In the genomic region with DNA sequence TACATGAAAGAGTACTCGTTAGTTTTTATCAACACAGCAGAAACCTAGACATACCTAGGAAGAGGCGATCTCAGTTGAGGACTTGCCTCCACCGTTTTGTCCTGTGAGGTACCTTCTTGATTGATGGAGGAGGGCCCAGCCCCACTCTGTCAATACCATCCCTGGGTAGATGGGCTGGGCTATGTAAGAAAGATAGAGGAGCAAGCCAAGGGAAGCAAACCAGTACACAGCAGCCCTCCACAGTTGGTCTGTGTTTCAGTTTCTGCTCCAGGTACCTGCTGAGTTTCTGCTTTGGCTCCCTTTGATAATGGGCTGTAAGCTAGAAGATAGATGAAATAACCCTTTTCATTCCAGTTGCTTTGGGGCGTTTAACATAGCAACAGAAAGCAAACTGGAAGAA, we compare ENCODE assay signal across 15 mouse cellular contexts.
"Had no signal": no experiment of that assay in that cellular context is flagged by ENCODE, and none has a peak within 500 bp of the region (broad histone marks: within the 10 kb centered on the region; RNA-seq: fewer than 3 reads in every experiment).

No protein-coding gene starts in this region.

- H3K27ac ChIP-seq: liver, embryonic 14.5 days; midbrain, embryonic 13.5 days; neural tube, embryonic 13.5 days; neural tube, embryonic 15.5 days had no signal

- H3K9me3 ChIP-seq: midbrain, embryonic 13.5 days; neural tube, embryonic 13.5 days; neural tube, embryonic 15.5 days had no signal

- H3K9ac ChIP-seq: liver, embryonic 14.5 days; lung, embryonic 14.5 days; midbrain, embryonic 13.5 days; neural tube, embryonic 13.5 days; neural tube, embryonic 15.5 days had no signal

- H3K36me3 ChIP-seq: midbrain, embryonic 13.5 days; neural tube, embryonic 13.5 days; neural tube, embryonic 15.5 days had no signal

- ATAC-seq: midbrain, embryonic 13.5 days had no signal

- H3K4me3 ChIP-seq: megakaryocyte, embryonic 14.5 days; midbrain, embryonic 13.5 days; neural tube, embryonic 13.5 days; neural tube, embryonic 15.5 days had no signal

- H3K4me1 ChIP-seq: megakaryocyte, embryonic 14.5 days had no signal

- H3K4me2 ChIP-seq: midbrain, embryonic 13.5 days; neural tube, embryonic 13.5 days; neural tube, embryonic 15.5 days had no signal

- DNase-seq: lung, adult 18-20 months; lung, postnatal 4 days; right cerebral cortex, adult 18-20 months; right cerebral cortex, postnatal 25 days; right cerebral cortex, postnatal 4 days; spleen, adult 18-20 months; thymus, adult 18-20 months; thymus, postnatal 14 days; thymus, postnatal 36 days had no signal

- H3K27me3 ChIP-seq: megakaryocyte, embryonic 14.5 days; midbrain, embryonic 13.5 days; neural tube, embryonic 13.5 days; neural tube, embryonic 15.5 days had no signal
